Mouse (Mus musculus): ENCODE results near the gene Fbxo46. TPM values are rescaled to one million over a fixed set of nuclear protein-coding genes. Genes with fewer than 3 reads are reported as not detected.

Fbxo46 gene
- total and polyA plus RNA-seq, 3 experiments: 10.1 to 13.7 TPM; not detected in 1

DNA sequence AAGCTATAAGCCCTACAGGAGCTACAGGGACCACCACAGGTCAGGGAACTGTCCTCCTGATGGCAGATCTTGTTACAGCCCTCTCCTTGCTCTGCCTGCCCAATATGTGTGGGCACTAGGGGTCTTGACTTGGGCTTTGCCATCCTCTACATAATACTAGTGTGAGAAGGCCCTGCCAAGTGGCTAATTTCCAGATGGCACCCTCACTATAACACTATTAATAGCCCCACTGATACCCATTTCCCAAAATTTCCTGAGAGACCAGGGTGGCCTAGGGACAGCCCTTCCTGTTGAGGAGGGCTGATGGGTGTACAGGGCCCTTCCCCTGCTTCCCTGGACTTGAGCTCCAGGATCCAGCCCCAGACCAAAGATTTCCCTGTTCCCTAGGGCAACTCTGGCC, 21.8 kb upstream of the Fbxo46 start:
- TF ChIP-seq RAD21 (IDR thresholded peaks at IDR 0.05; ENCODE audit: low read depth, low read length) (no peak), TBP (IDR thresholded peaks at IDR 0.05; ENCODE audit: low read depth, low read length) (no peak), TAL1 (IDR thresholded peaks at IDR 0.05; ENCODE audit: low read length) (no peak), MXI1 (IDR thresholded peaks at IDR 0.05; ENCODE audit: low read depth, low read length) (no peak), KAT2A (conservative IDR thresholded peaks at IDR 0.05; ENCODE audit: low read depth, low read length) (no peak), HCFC1 (IDR thresholded peaks at IDR 0.05; ENCODE audit: low read depth, low read length) (no peak), GATA1 (IDR thresholded peaks at IDR 0.05; ENCODE audit: low read depth, low read length) (no peak), MAZ (IDR thresholded peaks at IDR 0.05; ENCODE audit: low read depth, low read length) (no peak), NRF1 (IDR thresholded peaks at IDR 0.05; ENCODE audit: insufficient read depth, low read depth, low read length, poor library complexity, severe bottlenecking) (no peak), NELFE (IDR thresholded peaks at IDR 0.05; ENCODE audit: low read depth, low read length) (no peak), EP300 (IDR thresholded peaks at IDR 0.05; ENCODE audit: low read depth in 1 of 2, low read length in 2 of 2) (no peak), MYB (IDR thresholded peaks at IDR 0.05; ENCODE audit: low read depth, low read length) (no peak), ZC3H11A (IDR thresholded peaks at IDR 0.05; ENCODE audit: low read depth, low read length) (no peak), E2F4 (IDR thresholded peaks at IDR 0.05; ENCODE audit: borderline replicate concordance, low read depth, low read length) (no peak), POLR2AphosphoS5 (IDR thresholded peaks at IDR 0.05; ENCODE audit: borderline replicate concordance, low read depth, low read length) (no peak), USF2 (IDR thresholded peaks at IDR 0.05; ENCODE audit: borderline replicate concordance in 1 of 2, insufficient read depth in 1 of 2, low read depth in 1 of 2, low read length in 2 of 2) (no peak), ZMIZ1 (IDR thresholded peaks at IDR 0.05; ENCODE audit: low read depth, low read length) (no peak), RCOR1 (IDR thresholded peaks at IDR 0.05; ENCODE audit: low read depth, low read length) (no peak), USF1 (IDR thresholded peaks at IDR 0.05; ENCODE audit: low read depth, low read length) (no peak)

DNA sequence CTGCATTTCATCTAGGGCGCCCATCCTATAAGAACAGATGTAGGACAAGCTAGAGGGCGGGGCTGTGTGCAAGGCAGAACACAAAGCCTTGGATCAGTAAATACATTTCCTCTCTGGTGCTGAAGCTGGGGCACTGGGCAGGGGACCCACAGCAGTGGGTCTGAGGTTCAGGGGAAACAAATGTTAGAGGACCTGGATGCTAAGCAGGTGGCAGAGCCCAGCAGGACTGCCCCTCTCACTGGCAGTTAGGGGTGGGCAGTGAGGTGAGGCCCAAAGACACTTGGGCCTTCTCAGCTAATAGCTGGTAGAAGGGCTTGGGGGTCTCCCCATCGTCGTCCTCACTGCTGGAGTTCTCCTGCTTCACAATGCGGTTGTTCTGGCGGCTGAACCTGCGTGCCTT, 20.8 kb upstream of the Fbxo46 start:
- DNase-seq (ENCODE audit: low read depth, low spot score): no peak
- Histone ChIP-seq H3K4me1 (ENCODE audit: control insufficient read depth in 1 of 2, insufficient read depth in 2 of 2, low read length in 2 of 2) (peaks cover 0 to 10% of the 10 kb centered on the region in 2 experiments; a peak in 3 of 4 replicates), H3K79me2 (ENCODE audit: control insufficient read depth, insufficient read depth, low read length, poor library complexity) (peaks cover 8% of the 10 kb centered on the region; the same call in 1 of the 2 replicates), H3K27me3 (ENCODE audit: control insufficient read depth in 1 of 2, insufficient read depth in 2 of 2, low read length in 2 of 2) (no peaks in the 10 kb centered on the region), H3K36me3 (ENCODE audit: control insufficient read depth in 1 of 2, insufficient read depth in 2 of 2, low read length in 2 of 2) (no peaks in the 10 kb centered on the region), H3K9ac (ENCODE audit: control insufficient read depth, low read depth, low read length, poor library complexity, severe bottlenecking) (no peak overlapping the region), H3K4me3 (ENCODE audit: control insufficient read depth in 1 of 2, insufficient read depth in 1 of 2, low read depth in 2 of 2, low read length in 2 of 2) (no peak overlapping the region), H3K27ac (ENCODE audit: control insufficient read depth, low read depth, low read length) (no peak overlapping the region), H3K9me3 (replicated peaks; ENCODE audit: insufficient read depth, low read length) (no peaks in the 10 kb centered on the region)
- TF ChIP-seq POLR2AphosphoS5 (IDR thresholded peaks at IDR 0.05; ENCODE audit: borderline replicate concordance, low read depth, low read length) (no peak), MYB (IDR thresholded peaks at IDR 0.05; ENCODE audit: low read depth, low read length) (no peak), MXI1 (IDR thresholded peaks at IDR 0.05; ENCODE audit: low read depth, low read length) (no peak), MAZ (IDR thresholded peaks at IDR 0.05; ENCODE audit: low read depth, low read length) (no peak), MYC (IDR thresholded peaks at IDR 0.05; ENCODE audit: low read depth, low read length) (no peak), TAL1 (IDR thresholded peaks at IDR 0.05; ENCODE audit: low read length) (no peak), JUND (IDR thresholded peaks at IDR 0.05; ENCODE audit: low read depth, low read length) (no peak), SIN3A (IDR thresholded peaks at IDR 0.05; ENCODE audit: low read length) (no peak), CHD1 (IDR thresholded peaks at IDR 0.05; ENCODE audit: low read depth, low read length) (no peak), HCFC1 (IDR thresholded peaks at IDR 0.05; ENCODE audit: low read depth, low read length) (no peak)

More for the DNA sequence above, 21.8 kb upstream of the Fbxo46 start:
- Histone ChIP-seq H3K27me3 (ENCODE audit: control insufficient read depth in 1 of 2, insufficient read depth in 2 of 2, low read length in 2 of 2) (no peaks in the 10 kb centered on the region), H3K4me1 (ENCODE audit: control insufficient read depth in 1 of 2, insufficient read depth in 2 of 2, low read length in 2 of 2) (peaks cover 0 to 9% of the 10 kb centered on the region in 2 experiments; a peak in 3 of 4 replicates), H3K27ac (ENCODE audit: control insufficient read depth, low read depth, low read length) (no peak overlapping the region), H3K9ac (ENCODE audit: control insufficient read depth, low read depth, low read length, poor library complexity, severe bottlenecking) (no peak overlapping the region), H3K9me3 (replicated peaks; ENCODE audit: insufficient read depth, low read length) (no peaks in the 10 kb centered on the region), H3K36me3 (ENCODE audit: control insufficient read depth in 1 of 2, insufficient read depth in 2 of 2, low read length in 2 of 2) (no peaks in the 10 kb centered on the region), H3K79me2 (ENCODE audit: control insufficient read depth, insufficient read depth, low read length, poor library complexity) (peaks cover 8% of the 10 kb centered on the region; the same call in 1 of the 2 replicates), H3K4me3 (ENCODE audit: control insufficient read depth in 1 of 2, insufficient read depth in 1 of 2, low read depth in 2 of 2, low read length in 2 of 2) (no peak overlapping the region)
- no peak for DNase-seq (ENCODE audit: low read depth, low spot score)
